Mouse (Mus musculus): ENCODE results near the gene Pawr.

DNA sequence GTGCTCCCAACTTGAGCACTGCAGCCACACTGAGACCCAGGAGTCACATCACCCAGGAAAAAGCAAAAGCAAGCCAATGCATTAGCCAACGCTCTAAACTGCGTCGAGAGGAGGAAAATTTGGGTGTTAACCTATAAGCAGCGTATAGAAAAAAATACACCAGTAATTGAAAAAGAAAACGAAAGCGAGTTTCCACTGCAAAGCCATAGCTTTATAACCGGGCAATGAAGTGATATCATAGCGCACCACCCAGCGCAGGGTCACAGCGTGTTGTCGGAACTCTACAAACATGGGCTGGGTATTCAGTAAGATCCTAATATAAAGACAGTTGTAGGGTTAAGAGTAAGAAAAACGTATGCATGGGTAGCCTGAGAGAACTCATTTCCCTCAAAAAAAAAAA lies 2.9 kb upstream of the Pawr start:
- no peak for TF ChIP-seq GATA1 (IDR thresholded peaks at IDR 0.05; ENCODE audit: borderline replicate concordance, low read length)
- TF ChIP-seq FLI1 (IDR thresholded peaks at IDR 0.05; ENCODE audit: low read length): no peak

All from megakaryocyte, embryonic 14.5 days (primary cell).